Mouse (Mus musculus) C2C12 (cell line): ENCODE results near the gene Tspan4. TPM values are rescaled to one million over a fixed set of nuclear protein-coding genes. Genes with fewer than 3 reads are reported as not detected.

Experiments
- H3K27me3 ChIP-seq: one replicate; pipeline ENCODE4 v1.6.1; 2011; ENCODE audit not compliant: control insufficient read depth, insufficient read depth, insufficient read length
- H3K36me3 ChIP-seq: one replicate; pipeline ENCODE4 v1.6.1; 2011; ENCODE audit not compliant: control insufficient read depth, insufficient read depth
- H3K4me3 ChIP-seq: one replicate; pipeline ENCODE4 v1.5.1; 2011; ENCODE audit warnings: mild to moderate bottlenecking, control low read depth; ENCODE audit not compliant: poor library complexity, insufficient read depth, severe bottlenecking
- H3K79me2 ChIP-seq: one replicate; pipeline ENCODE4 v1.6.1; 2011; ENCODE audit not compliant: control insufficient read depth, insufficient read depth
- H3K79me3 ChIP-seq: one replicate; pipeline ENCODE4 v1.6.1; 2011; ENCODE audit warnings: low read depth, control low read depth
- H3ac ChIP-seq: one replicate; pipeline ENCODE3; 2011; ENCODE audit warnings: low read depth; ENCODE audit not compliant: control insufficient read depth, insufficient read length
- CEBPB ChIP-seq: IDR thresholded peaks from one replicate; pipeline ENCODE4 v1.6.1; 2011; ENCODE audit warnings: low read depth, mild to moderate bottlenecking, control low read depth, moderate library complexity
- CTCF ChIP-seq: IDR thresholded peaks from one replicate; pipeline ENCODE4 v1.5.1; 2011; ENCODE audit not compliant: control insufficient read depth, insufficient read depth, insufficient read length
- FOSL1 ChIP-seq: IDR thresholded peaks from one replicate; pipeline ENCODE4 v1.8.0; 2011; ENCODE audit warnings: mild to moderate bottlenecking, low read length; ENCODE audit not compliant: poor library complexity, insufficient read depth, severe bottlenecking
- MAX ChIP-seq: IDR thresholded peaks from one replicate; pipeline ENCODE4 v1.6.1; 2011; ENCODE audit warnings: mild to moderate bottlenecking, control low read depth
- MYOD1 ChIP-seq: IDR thresholded peaks from one replicate; pipeline ENCODE4 v1.6.1; 2011; ENCODE audit warnings: low read depth; ENCODE audit not compliant: control insufficient read depth, insufficient read length
- MYOG ChIP-seq: IDR thresholded peaks from one replicate; pipeline ENCODE4 v1.6.1; 2011; ENCODE audit not compliant: control insufficient read depth, insufficient read length; ENCODE audit errors: extremely low read depth
- USF1 ChIP-seq: IDR thresholded peaks from one replicate; pipeline ENCODE4 v1.6.1; 2011; ENCODE audit warnings: low read depth, mild to moderate bottlenecking, control low read depth, moderate library complexity
- long read RNA-seq, 2 experiments: library from polyadenylated mRNA; unstranded; transcript quantifications; one replicate each; pipeline ENCODE4 v2.0.0; 2019 to 2020
- polyA plus RNA-seq: library from polyadenylated mRNA; unstranded; fragments of >200 nt; fragmentation: generic; extraction: Trizol; gene quantifications from one replicate; pipeline ENCODE4 v1.2.1, GENCODE M21; 2012; ENCODE audit warnings: missing spikeins

The Tspan4 gene
- 278 TPM for polyA plus RNA-seq
- long read RNA-seq, experiment 1, transcript Tspan4-202 (8 exons, 1,281 nt): minor isoform, 16 of 155 reads
- long read RNA-seq, experiment 1, transcript Tspan4-201 (8 exons, 1,466 nt): major isoform, 101 of 155 reads
- long read RNA-seq, experiment 1, partial matches to known transcripts: 21 of 155 reads
- long read RNA-seq, experiment 1, other reads (novel, unspliced or antisense): 15 of 155 reads
- long read RNA-seq, experiment 2, transcript Tspan4-201 (8 exons, 1,466 nt): major isoform, 447 of 510 reads
- long read RNA-seq, experiment 2, transcript Tspan4-202 (8 exons, 1,281 nt): minor isoform, 23 of 510 reads
- long read RNA-seq, experiment 2, partial matches to known transcripts: 4 of 510 reads
- long read RNA-seq, experiment 2, other reads (novel, unspliced or antisense): 36 of 510 reads

- H3ac ChIP-seq: peak within 1 kb of the TSS; percentile 87
- peak within 1 kb of the TSS; percentile 76 for H3K4me3 ChIP-seq
- peaks cover 58% of the 10 kb centered on the region for H3K79me3 ChIP-seq
- peaks cover 27% of the 10 kb centered on the region for H3K36me3 ChIP-seq
- no peaks in the 10 kb centered on the region for H3K27me3 ChIP-seq
- peaks cover 94% of the 10 kb centered on the region for H3K79me2 ChIP-seq
- TF ChIP-seq CTCF (no peak), USF1 (no peak), MAX (no peak), CEBPB (no peak), FOSL1 (no peak), MYOD1 (no peak), MYOG (no peak)
Observed at GRCm38 (mm10) chr7:141475011-141475804, at the start of gene Tspan4, which contains the start of gene Polr2l. Tspan4 (plus strand) TSS chr7:141475240. Polr2l (minus strand) TSS chr7:141475132.

GRCm38 (mm10) chr7:141426948-141427730, 47.9 kb upstream of the Tspan4 start:
- Histone ChIP-seq H3K36me3 (no peaks in the 10 kb centered on the region), H3ac (no peak overlapping the region), H3K4me3 (no peak overlapping the region), H3K27me3 (no peaks in the 10 kb centered on the region), H3K79me2 (no peaks in the 10 kb centered on the region), H3K79me3 (no peaks in the 10 kb centered on the region)
- TF ChIP-seq MYOD1 (no peak), CTCF (no peak), MAX (no peak), USF1 (no peak), MYOG (no peak), CEBPB (no peak), FOSL1 (no peak)

- Histone ChIP-seq H3K79me2 (no peaks in the 10 kb centered on the region), H3K36me3 (no peaks in the 10 kb centered on the region), H3K27me3 (no peaks in the 10 kb centered on the region), H3ac (no peak overlapping the region), H3K79me3 (no peaks in the 10 kb centered on the region), H3K4me3 (no peak overlapping the region)
- TF ChIP-seq USF1 (no peak), FOSL1 (no peak), CTCF (no peak), CEBPB (no peak), MYOD1 (no peak), MAX (no peak), MYOG (no peak)
Observed at GRCm38 (mm10) chr7:141428701-141429100, 46.3 kb upstream of the Tspan4 start.

GRCm38 (mm10) chr7:141429310-141429709, 45.7 kb upstream of the Tspan4 start, which contains the start of gene Cend1:
Cend1 (minus strand) TSS chr7:141429491.
- H3ac ChIP-seq: no peak within 1 kb of the TSS
- no peak within 1 kb of the TSS for H3K4me3 ChIP-seq
- peaks cover 5% of the 10 kb centered on the region for H3K36me3 ChIP-seq
- TF ChIP-seq FOSL1 (no peak), CEBPB (no peak), CTCF (no peak), USF1 (no peak), MYOD1 (no peak), MYOG (no peak), MAX (no peak)
- no peaks in the 10 kb centered on the region for H3K79me3 ChIP-seq
- no peaks in the 10 kb centered on the region for H3K27me3 ChIP-seq
- H3K79me2 ChIP-seq: peaks cover under 1% of the 10 kb centered on the region

DNA sequence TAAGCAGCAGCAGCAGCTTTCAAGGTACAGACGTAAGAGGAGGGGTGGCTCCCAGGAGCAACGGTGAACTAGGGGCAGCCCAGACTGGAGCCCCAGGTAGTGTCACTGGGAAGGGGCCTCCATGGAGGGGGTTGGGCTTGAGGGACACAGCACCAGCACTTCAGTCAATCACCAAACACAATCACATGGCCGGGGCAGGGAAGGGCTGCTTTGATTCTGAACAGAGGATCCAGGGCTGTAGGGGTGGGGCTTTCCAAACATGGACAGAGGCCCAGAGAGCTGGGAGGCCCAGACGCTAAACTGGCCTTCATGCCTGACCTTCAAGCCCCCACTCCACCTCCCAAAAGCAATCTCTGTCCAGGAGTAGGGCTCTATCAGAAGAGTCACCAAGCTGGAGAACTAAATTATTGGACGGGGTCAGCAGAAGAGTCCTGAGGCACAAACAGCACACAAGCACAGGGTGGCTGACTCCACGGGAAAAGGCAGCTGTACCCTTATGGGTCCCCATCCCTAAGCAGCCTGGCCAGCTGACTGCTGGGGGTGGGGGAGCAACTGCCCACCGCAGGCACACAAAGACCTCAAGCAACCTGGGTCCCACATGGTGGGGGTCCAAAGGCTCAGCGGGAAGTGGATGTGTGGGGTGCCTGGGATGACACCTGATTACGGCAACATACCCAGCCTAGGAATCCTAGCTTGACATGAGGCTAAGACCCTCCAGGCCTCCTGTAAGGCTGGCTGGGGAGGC, 45.0 kb upstream of the Tspan4 start:
- TF ChIP-seq MYOG: no peak
- TF ChIP-seq USF1: no peak
- TF ChIP-seq FOSL1: no peak
- no peak for TF ChIP-seq CEBPB
- no peak for TF ChIP-seq MYOD1
- TF ChIP-seq CTCF: no peak
- no peak for TF ChIP-seq MAX
- Histone ChIP-seq H3K4me3 (no peak overlapping the region), H3K27me3 (no peaks in the 10 kb centered on the region), H3K79me3 (peaks cover 3% of the 10 kb centered on the region), H3K36me3 (peaks cover 5% of the 10 kb centered on the region), H3K79me2 (peaks cover 8% of the 10 kb centered on the region), H3ac (no peak overlapping the region)
